16 mouse cellular contexts compared by ENCODE assay signal in the genomic region with DNA sequence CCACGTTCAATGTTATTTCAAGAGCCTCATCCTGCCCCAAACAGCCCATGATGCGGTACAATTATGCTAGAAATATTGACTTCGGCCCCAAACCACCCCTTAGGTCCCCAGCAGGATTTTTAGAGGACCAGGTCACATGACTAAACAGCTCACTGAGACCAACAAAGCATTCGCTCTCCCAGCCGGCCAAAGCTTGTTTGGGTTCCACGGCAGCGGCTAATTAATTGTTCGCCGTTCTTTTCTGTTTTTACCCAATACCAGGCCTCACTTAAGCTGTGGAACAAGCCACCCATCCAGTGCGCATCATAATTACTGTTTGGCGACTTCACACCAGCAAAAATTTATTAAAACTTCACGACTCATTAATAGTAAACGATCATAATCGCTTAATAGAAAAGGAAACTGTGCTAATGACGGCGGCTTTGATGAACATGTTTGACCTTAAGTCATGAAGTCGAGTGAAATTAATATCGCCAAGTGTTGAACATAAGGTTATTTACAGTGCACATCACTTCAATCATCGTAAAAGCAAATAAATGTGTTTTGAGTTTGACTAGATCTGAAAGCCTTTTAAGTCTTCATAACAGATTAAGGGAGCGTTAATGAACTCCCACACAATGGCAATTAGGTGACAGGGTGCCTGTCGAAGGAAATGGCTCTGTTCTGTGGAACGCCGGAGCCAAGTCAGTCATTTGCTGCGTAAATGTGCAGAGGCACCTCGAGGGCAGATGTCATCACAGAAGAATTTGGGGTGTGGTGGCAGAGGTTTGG.
DNase-seq lines count a peak whose midpoint lies in the region; ATAC-seq lines count a peak whose summit lies in the region.
"Had no signal": no experiment of that assay in that cellular context is flagged by ENCODE, and none has a peak within 500 bp of the region (broad histone marks: within the 10 kb centered on the region; RNA-seq: fewer than 3 reads in every experiment).

No protein-coding gene starts in this region.

- H3K36me3 ChIP-seq in forebrain, embryonic 15.5 days, result no peaks in the 10 kb centered on the region
- no peaks in the 10 kb centered on the region for H3K36me3 ChIP-seq in limb, embryonic 13.5 days
- H3K36me3 ChIP-seq: embryonic facial prominence, embryonic 12.5 days; hindbrain, embryonic 12.5 days; intestine, embryonic 15.5 days; midbrain, embryonic 15.5 days had no signal

- peak; percentile 10 to 38 for DNase-seq in lung, postnatal 4 days
- DNase-seq in lung, adult 18-20 months, result no peak
- peak; percentile 25 for DNase-seq in fat pad, adult 2 months (ENCODE audit: extremely low read depth, low read depth, low spot score)
- DNase-seq in spleen, adult 18-20 months, result no peak
- no peak for DNase-seq in right cerebral cortex, postnatal 36 days (ENCODE audit: low spot score in 2 of 2)
- DNase-seq: cerebellum, adult 11 months; gastrocnemius, postnatal 10 days; heart, adult 2 months; thymus, postnatal 36 days had no signal

- H3K4me3 ChIP-seq in forebrain, embryonic 15.5 days, result no peak overlapping the region
- H3K4me3 ChIP-seq in limb, embryonic 13.5 days, result no peak overlapping the region
- H3K4me3 ChIP-seq: embryonic facial prominence, embryonic 12.5 days; heart, adult 2 months; hindbrain, embryonic 12.5 days; intestine, embryonic 15.5 days; layer of hippocampus, adult 2 months; midbrain, embryonic 15.5 days had no signal

- WGBS in forebrain, embryonic 15.5 days, result 20% methylated on average over 25 of the region's 25 CpGs
- WGBS in limb, embryonic 13.5 days, result 24% methylated on average over 25 of the region's 25 CpGs

- no peak overlapping the region for H3K27ac ChIP-seq in forebrain, embryonic 15.5 days (replicated peaks)
- no peak overlapping the region for H3K27ac ChIP-seq in limb, embryonic 13.5 days
- H3K27ac ChIP-seq: embryonic facial prominence, embryonic 12.5 days; heart, adult 2 months; hindbrain, embryonic 12.5 days; intestine, embryonic 15.5 days; layer of hippocampus, adult 2 months; midbrain, embryonic 15.5 days had no signal

- H3K9me3 ChIP-seq in forebrain, embryonic 15.5 days, result no peaks in the 10 kb centered on the region
- no peaks in the 10 kb centered on the region for H3K9me3 ChIP-seq in limb, embryonic 13.5 days
- H3K9me3 ChIP-seq: embryonic facial prominence, embryonic 12.5 days; hindbrain, embryonic 12.5 days; intestine, embryonic 15.5 days; midbrain, embryonic 15.5 days had no signal

- H3K4me2 ChIP-seq in forebrain, embryonic 15.5 days (replicated peaks), result peak overlapping the region; percentile 16
- H3K4me2 ChIP-seq in limb, embryonic 13.5 days (replicated peaks), result peak overlapping the region; percentile 37
- H3K4me2 ChIP-seq: embryonic facial prominence, embryonic 12.5 days; hindbrain, embryonic 12.5 days; intestine, embryonic 15.5 days; midbrain, embryonic 15.5 days had no signal

- H3K4me1 ChIP-seq in forebrain, embryonic 15.5 days, result peaks cover 17% of the 10 kb centered on the region
- peaks cover 16% of the 10 kb centered on the region for H3K4me1 ChIP-seq in limb, embryonic 13.5 days
- H3K4me1 ChIP-seq: intestine, embryonic 15.5 days; midbrain, embryonic 15.5 days had no signal

- no peak overlapping the region for H3K9ac ChIP-seq in forebrain, embryonic 15.5 days (replicated peaks)
- no peak overlapping the region for H3K9ac ChIP-seq in limb, embryonic 13.5 days
- H3K9ac ChIP-seq: embryonic facial prominence, embryonic 12.5 days; hindbrain, embryonic 12.5 days; intestine, embryonic 15.5 days; midbrain, embryonic 15.5 days had no signal

- ATAC-seq in forebrain, embryonic 15.5 days (replicated peaks), result no peak; the same call in 1 of the 2 replicates
- no peak for ATAC-seq in limb, embryonic 13.5 days (ENCODE audit: low FRiP score, low read depth)
- ATAC-seq: intestine, embryonic 15.5 days; midbrain, embryonic 15.5 days had no signal

- peaks cover 17% of the 10 kb centered on the region for H3K27me3 ChIP-seq in forebrain, embryonic 15.5 days
- peaks cover 30% of the 10 kb centered on the region for H3K27me3 ChIP-seq in limb, embryonic 13.5 days
- H3K27me3 ChIP-seq: embryonic facial prominence, embryonic 12.5 days; hindbrain, embryonic 12.5 days; intestine, embryonic 15.5 days; midbrain, embryonic 15.5 days had no signal

Comparison
In these comparisons a context has a peak if more than half of its experiments do, and no peak if none do; other contexts are left out.
1. DNase-seq: peak in lung, postnatal 4 days (2 of 2) and fat pad, adult 2 months (single experiment); none in lung, adult 18-20 months (0 of 2), spleen, adult 18-20 months (0 of 2) and right cerebral cortex, postnatal 36 days (0 of 2).